Mouse (Mus musculus): ENCODE data around the gene Hcn2. TPM values are rescaled to one million over a fixed set of nuclear protein-coding genes. Genes with fewer than 3 reads are reported as not detected.
A peak's percentile ranks its signal among the peaks of the same experiment; 100 is the strongest.
"Not testable (repeated sequence)": the region's sequence is repeated elsewhere in the genome, so short reads cannot be mapped to it uniquely, and the experiment has no call there.

The Hcn2 gene
- polyA plus RNA-seq, 2 experiments, result 0.18 to 0.70 TPM

DNA sequence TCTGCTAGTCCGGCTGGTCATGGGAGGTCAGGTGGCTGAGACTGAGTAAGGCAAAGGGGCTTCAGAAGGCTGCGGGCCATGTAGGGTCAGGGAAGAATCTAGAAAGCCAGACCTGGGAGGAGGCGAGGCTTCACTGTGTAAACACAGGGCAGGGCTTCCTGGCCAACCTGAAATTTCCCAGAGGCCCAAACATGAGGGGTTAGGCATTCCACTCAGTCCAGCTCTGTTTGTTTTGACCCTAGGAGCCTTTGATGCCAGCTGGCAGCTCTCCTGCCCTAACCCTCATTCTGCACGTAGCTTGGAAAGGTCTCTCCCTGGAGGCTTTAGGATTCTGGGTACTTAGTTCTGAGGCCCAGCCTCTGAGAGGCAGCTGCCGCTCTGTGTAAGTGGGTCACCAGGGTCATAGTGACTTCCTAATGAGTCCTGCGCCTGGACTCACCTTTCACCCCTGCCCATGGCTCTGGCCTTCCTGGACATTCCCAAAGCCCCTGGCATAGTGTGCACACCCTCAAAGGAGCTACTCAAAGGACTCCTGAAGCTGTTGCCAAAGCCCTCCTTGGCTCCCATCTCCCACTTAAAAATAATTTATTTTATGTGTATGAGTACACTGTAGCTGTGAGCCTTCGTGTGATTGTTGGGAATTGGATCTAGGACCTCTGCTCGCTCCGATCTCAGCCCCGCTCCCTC lies 14.8 kb upstream of the Hcn2 start:
- no peak for TF ChIP-seq POLR2A (IDR thresholded peaks at IDR 0.05; ENCODE audit: borderline replicate concordance, extremely low read depth, insufficient read depth, insufficient read length)
- 49% methylated on average over 10 of the region's 10 CpGs for WGBS
- no peak for ATAC-seq (ENCODE audit: low FRiP score, low read depth)
- no peaks in the 10 kb centered on the region for H3K27me3 ChIP-seq (ENCODE audit: control insufficient read depth, insufficient read depth, low read length)
- H3K4me3 ChIP-seq (replicated peaks; ENCODE audit: low read length), result no peak overlapping the region
- H3K36me3 ChIP-seq (ENCODE audit: control insufficient read depth, insufficient read depth, low read length), result no peaks in the 10 kb centered on the region
- no peak for DNase-seq (ENCODE audit: low spot score)
- no peak overlapping the region for H3K4me2 ChIP-seq (replicated peaks; ENCODE audit: low read depth, low read length, severe bottlenecking)
- H3K9ac ChIP-seq (ENCODE audit: low read depth, low read length, severe bottlenecking), result no peak overlapping the region
- H3K27ac ChIP-seq (replicated peaks; ENCODE audit: low read depth, low read length), result no peak overlapping the region
- no peaks in the 10 kb centered on the region for H3K9me3 ChIP-seq (ENCODE audit: control insufficient read depth, low read length)
- peaks cover 19% of the 10 kb centered on the region for H3K4me1 ChIP-seq (ENCODE audit: control insufficient read depth, insufficient read depth, low read length)

- H3K36me3 ChIP-seq (ENCODE audit: control insufficient read depth, insufficient read depth, low read length); H3K27ac ChIP-seq (replicated peaks; ENCODE audit: low read depth, low read length); H3K9me3 ChIP-seq (ENCODE audit: control insufficient read depth, low read length); H3K27me3 ChIP-seq (ENCODE audit: control insufficient read depth, insufficient read depth, low read length); DNase-seq (ENCODE audit: low spot score); H3K4me3 ChIP-seq (replicated peaks; ENCODE audit: low read length); ATAC-seq (ENCODE audit: low FRiP score, low read depth); H3K4me2 ChIP-seq (replicated peaks; ENCODE audit: low read depth, low read length, severe bottlenecking); H3K9ac ChIP-seq (ENCODE audit: low read depth, low read length, severe bottlenecking): not testable (repeated sequence)
- H3K4me1 ChIP-seq (ENCODE audit: control insufficient read depth, insufficient read depth, low read length), result peaks cover 15% of the 10 kb centered on the region
- WGBS, result 83% methylated on average over 2 of the region's 4 CpGs
Measured at GRCm38 (mm10) chr10:79702970-79703369, 13.5 kb upstream of the Hcn2 start.

DNA sequence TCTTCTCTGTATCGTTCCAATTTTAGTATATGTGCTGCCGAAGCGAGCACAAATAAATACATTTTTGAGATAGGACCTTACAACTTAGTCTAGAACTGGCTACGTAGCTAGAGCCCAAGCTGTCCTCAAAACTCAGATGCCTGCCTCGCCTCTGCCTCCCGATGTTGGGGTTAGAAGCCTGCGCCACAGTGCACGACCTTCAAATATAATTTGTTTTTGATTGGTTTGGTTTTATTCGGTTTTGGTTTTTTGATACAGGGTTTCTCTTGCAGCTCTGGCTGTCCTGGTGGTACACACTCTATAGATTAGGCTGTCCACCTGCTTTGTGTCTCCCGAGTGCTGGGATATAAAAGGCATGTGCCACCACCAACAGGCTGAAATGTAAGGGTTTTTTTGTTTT lies 12.9 kb upstream of the Hcn2 start:
- Histone ChIP-seq H3K4me2 (replicated peaks; ENCODE audit: low read depth, low read length, severe bottlenecking) (peak overlapping the region; percentile 95), H3K9me3 (ENCODE audit: control insufficient read depth, low read length) (no peaks in the 10 kb centered on the region), H3K4me3 (replicated peaks; ENCODE audit: low read length) (peak overlapping the region; percentile 84), H3K4me1 (ENCODE audit: control insufficient read depth, insufficient read depth, low read length) (peaks cover 15% of the 10 kb centered on the region), H3K36me3 (ENCODE audit: control insufficient read depth, insufficient read depth, low read length) (peaks cover 14% of the 10 kb centered on the region), H3K27me3 (ENCODE audit: control insufficient read depth, insufficient read depth, low read length) (no peaks in the 10 kb centered on the region), H3K9ac (ENCODE audit: low read depth, low read length, severe bottlenecking) (peak overlapping the region; percentile 75), H3K27ac (replicated peaks; ENCODE audit: low read depth, low read length) (no peak overlapping the region)
- DNase-seq (ENCODE audit: low spot score), result no peak
- WGBS, result 71% methylated on average over 10 of the region's 10 CpGs
- no peak for ATAC-seq (ENCODE audit: low FRiP score, low read depth)
- no peak for TF ChIP-seq POLR2A (IDR thresholded peaks at IDR 0.05; ENCODE audit: borderline replicate concordance, extremely low read depth, insufficient read depth, insufficient read length)

GRCm38 (mm10) chr10:79704065-79704969 lies 12.1 kb upstream of the Hcn2 start, which contains the start of gene Bsg:
Bsg (plus strand) TSS chr10:79704491.
- peak; percentile 99 for DNase-seq (ENCODE audit: low spot score)
- no peaks in the 10 kb centered on the region for H3K27me3 ChIP-seq (ENCODE audit: control insufficient read depth, insufficient read depth, low read length)
- peak within 1 kb of the TSS; percentile 84 for H3K4me3 ChIP-seq (replicated peaks; ENCODE audit: low read length)
- peaks cover 15% of the 10 kb centered on the region for H3K4me1 ChIP-seq (ENCODE audit: control insufficient read depth, insufficient read depth, low read length)
- peak within 1 kb of the TSS; percentile 95 for H3K4me2 ChIP-seq (replicated peaks; ENCODE audit: low read depth, low read length, severe bottlenecking)
- H3K9ac ChIP-seq (ENCODE audit: low read depth, low read length, severe bottlenecking), result peak within 1 kb of the TSS; percentile 75
- under 1% methylated on average over 40 of the region's 65 CpGs for WGBS
- ATAC-seq (ENCODE audit: low FRiP score, low read depth), result peak; percentile 94
- peak; percentile 90; the same call in 1 of the 2 replicates for TF ChIP-seq POLR2A (IDR thresholded peaks at IDR 0.05; ENCODE audit: borderline replicate concordance, extremely low read depth, insufficient read depth, insufficient read length)
- peaks cover 21% of the 10 kb centered on the region for H3K36me3 ChIP-seq (ENCODE audit: control insufficient read depth, insufficient read depth, low read length)
- H3K27ac ChIP-seq (replicated peaks; ENCODE audit: low read depth, low read length), result peak within 1 kb of the TSS; percentile 77
- no peaks in the 10 kb centered on the region for H3K9me3 ChIP-seq (ENCODE audit: control insufficient read depth, low read length)

DNA sequence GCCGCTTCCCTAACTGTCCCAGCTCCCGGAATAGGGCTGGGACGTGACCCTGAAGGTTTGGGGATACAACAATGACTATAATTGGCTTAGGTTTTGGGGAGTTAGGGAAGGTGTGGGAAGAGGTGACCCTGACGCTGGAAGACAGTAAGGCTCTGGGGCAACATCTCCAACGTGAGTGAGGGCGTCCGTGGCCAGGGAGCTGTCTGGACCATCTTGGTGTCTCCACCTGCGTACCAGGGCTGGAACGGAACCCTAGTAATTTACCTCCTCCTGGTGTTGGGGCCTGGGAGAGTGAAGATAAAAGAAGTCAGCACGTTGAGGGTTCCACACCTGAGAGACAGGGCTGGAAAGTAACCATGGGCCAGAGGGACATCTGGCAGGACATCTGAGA lies 11.5 kb upstream of the Hcn2 start:
- 5% methylated on average over 10 of the region's 10 CpGs for WGBS
- peak overlapping the region; percentile 75 for H3K9ac ChIP-seq (ENCODE audit: low read depth, low read length, severe bottlenecking)
- no peak for DNase-seq (ENCODE audit: low spot score)
- H3K4me2 ChIP-seq (replicated peaks; ENCODE audit: low read depth, low read length, severe bottlenecking), result peak overlapping the region; percentile 95
- no peaks in the 10 kb centered on the region for H3K9me3 ChIP-seq (ENCODE audit: control insufficient read depth, low read length)
- H3K4me1 ChIP-seq (ENCODE audit: control insufficient read depth, insufficient read depth, low read length), result peaks cover 15% of the 10 kb centered on the region
- H3K27ac ChIP-seq (replicated peaks; ENCODE audit: low read depth, low read length), result peak overlapping the region; percentile 77; the same call in 1 of the 2 replicates
- H3K36me3 ChIP-seq (ENCODE audit: control insufficient read depth, insufficient read depth, low read length), result peaks cover 28% of the 10 kb centered on the region
- ATAC-seq (ENCODE audit: low FRiP score, low read depth), result no peak
- H3K27me3 ChIP-seq (ENCODE audit: control insufficient read depth, insufficient read depth, low read length), result no peaks in the 10 kb centered on the region
- no peak for TF ChIP-seq POLR2A (IDR thresholded peaks at IDR 0.05; ENCODE audit: borderline replicate concordance, extremely low read depth, insufficient read depth, insufficient read length)
- peak overlapping the region; percentile 84 for H3K4me3 ChIP-seq (replicated peaks; ENCODE audit: low read length)
